Mouse (Mus musculus) testis, adult 2 months (tissue): ENCODE data around the gene Ksr2.

ENCODE experiments used
- CTCF ChIP-seq: fragments of 200-500 bp; IDR thresholded peaks from 2 replicates; pipeline ENCODE4 v1.5.1; 2012; ENCODE audit warnings: low read depth, mild to moderate bottlenecking, inconsistent platforms, low read length, moderate library complexity; ENCODE audit not compliant: control insufficient read depth, insufficient read depth, insufficient replicate concordance
- POLR2A ChIP-seq: fragments of 200-500 bp; IDR thresholded peaks from 2 replicates; pipeline ENCODE4 v1.6.1; 2012; ENCODE audit warnings: low read depth, mild to moderate bottlenecking, inconsistent platforms, low read length, moderate library complexity; ENCODE audit not compliant: control insufficient read depth

GRCm38 (mm10) chr5:117413507-117414501 lies at the start of gene Ksr2:
- TF ChIP-seq CTCF (no peak), POLR2A (no peak)
